Mouse (Mus musculus): ENCODE measurements around the gene Cers6. TPM values are rescaled to one million over a fixed set of nuclear protein-coding genes. Genes with fewer than 3 reads are reported as not detected.

The Cers6 gene
- polyA plus RNA-seq, 1 experiment: 21.1 TPM

- DNase-seq: no peak
- H3K4me3 ChIP-seq (ENCODE audit: control insufficient read depth, insufficient read depth, low read length): no peak overlapping the region
- H3K4me1 ChIP-seq (replicated peaks; ENCODE audit: control insufficient read depth, insufficient read depth, low read length): peaks cover 28% of the 10 kb centered on the region
- TF ChIP-seq POLR2A (IDR thresholded peaks at IDR 0.05; ENCODE audit: control insufficient read depth, extremely low read depth, insufficient read depth, low read length, poor library complexity): no peak
- no peak for TF ChIP-seq CTCF (IDR thresholded peaks at IDR 0.05; ENCODE audit: borderline replicate concordance, control insufficient read depth, extremely low read depth, insufficient read depth, low read length, poor library complexity)
- no peaks in the 10 kb centered on the region for H3K36me3 ChIP-seq (ENCODE audit: control insufficient read depth, insufficient read depth, low read length)
- H3K27me3 ChIP-seq (ENCODE audit: control insufficient read depth, insufficient read depth, low read length): no peaks in the 10 kb centered on the region
- WGBS: 99% methylated on average over 3 of the region's 3 CpGs
- no peak overlapping the region for H3K27ac ChIP-seq (ENCODE audit: control insufficient read depth, insufficient read depth, low read length)
These were observed 76.6 kb downstream of the Cers6 start for GRCm38 (mm10) chr2:68937833-68938232.

- DNase-seq: no peak
- Histone ChIP-seq H3K4me3 (ENCODE audit: control insufficient read depth, insufficient read depth, low read length) (no peak overlapping the region), H3K36me3 (ENCODE audit: control insufficient read depth, insufficient read depth, low read length) (no peaks in the 10 kb centered on the region), H3K27ac (ENCODE audit: control insufficient read depth, insufficient read depth, low read length) (no peak overlapping the region), H3K27me3 (ENCODE audit: control insufficient read depth, insufficient read depth, low read length) (no peaks in the 10 kb centered on the region), H3K4me1 (replicated peaks; ENCODE audit: control insufficient read depth, insufficient read depth, low read length) (no peaks in the 10 kb centered on the region)
- TF ChIP-seq POLR2A (IDR thresholded peaks at IDR 0.05; ENCODE audit: control insufficient read depth, extremely low read depth, insufficient read depth, low read length, poor library complexity) (no peak), CTCF (IDR thresholded peaks at IDR 0.05; ENCODE audit: borderline replicate concordance, control insufficient read depth, extremely low read depth, insufficient read depth, low read length, poor library complexity) (no peak)
- WGBS: 74% methylated on average over 2 of the region's 2 CpGs
These were observed 83.7 kb downstream of the Cers6 start for GRCm38 (mm10) chr2:68944898-68945297.

GRCm38 (mm10) chr2:68945976-68946375 lies 84.7 kb downstream of the Cers6 start:
- TF ChIP-seq POLR2A (IDR thresholded peaks at IDR 0.05; ENCODE audit: control insufficient read depth, extremely low read depth, insufficient read depth, low read length, poor library complexity) (no peak), CTCF (IDR thresholded peaks at IDR 0.05; ENCODE audit: borderline replicate concordance, control insufficient read depth, extremely low read depth, insufficient read depth, low read length, poor library complexity) (no peak)
- Histone ChIP-seq H3K27ac (ENCODE audit: control insufficient read depth, insufficient read depth, low read length) (no peak overlapping the region), H3K4me1 (replicated peaks; ENCODE audit: control insufficient read depth, insufficient read depth, low read length) (no peaks in the 10 kb centered on the region), H3K27me3 (ENCODE audit: control insufficient read depth, insufficient read depth, low read length) (no peaks in the 10 kb centered on the region), H3K36me3 (ENCODE audit: control insufficient read depth, insufficient read depth, low read length) (no peaks in the 10 kb centered on the region), H3K4me3 (ENCODE audit: control insufficient read depth, insufficient read depth, low read length) (no peak overlapping the region)
- DNase-seq: no peak
- 93% methylated on average over 2 of the region's 2 CpGs for WGBS

- 96% methylated on average over 5 of the region's 5 CpGs for WGBS
- H3K27ac ChIP-seq (ENCODE audit: control insufficient read depth, insufficient read depth, low read length): no peak overlapping the region
- no peak for DNase-seq
- no peaks in the 10 kb centered on the region for H3K27me3 ChIP-seq (ENCODE audit: control insufficient read depth, insufficient read depth, low read length)
- no peaks in the 10 kb centered on the region for H3K36me3 ChIP-seq (ENCODE audit: control insufficient read depth, insufficient read depth, low read length)
- no peak for TF ChIP-seq CTCF (IDR thresholded peaks at IDR 0.05; ENCODE audit: borderline replicate concordance, control insufficient read depth, extremely low read depth, insufficient read depth, low read length, poor library complexity)
- TF ChIP-seq POLR2A (IDR thresholded peaks at IDR 0.05; ENCODE audit: control insufficient read depth, extremely low read depth, insufficient read depth, low read length, poor library complexity): no peak
- H3K4me3 ChIP-seq (ENCODE audit: control insufficient read depth, insufficient read depth, low read length): no peak overlapping the region
- H3K4me1 ChIP-seq (replicated peaks; ENCODE audit: control insufficient read depth, insufficient read depth, low read length): no peaks in the 10 kb centered on the region; the same call in 1 of the 2 replicates
These were observed 85.6 kb downstream of the Cers6 start for GRCm38 (mm10) chr2:68946819-68947218.

GRCm38 (mm10) chr2:68949137-68949536 lies 87.9 kb downstream of the Cers6 start:
- WGBS: 91% methylated on average over 2 of the region's 2 CpGs

GRCm38 (mm10) chr2:68949728-68950127 lies 88.5 kb downstream of the Cers6 start:
- 98% methylated on average over 5 of the region's 5 CpGs for WGBS
- H3K36me3 ChIP-seq (ENCODE audit: control insufficient read depth, insufficient read depth, low read length): no peaks in the 10 kb centered on the region
- H3K4me3 ChIP-seq (ENCODE audit: control insufficient read depth, insufficient read depth, low read length): no peak overlapping the region
- no peak overlapping the region for H3K27ac ChIP-seq (ENCODE audit: control insufficient read depth, insufficient read depth, low read length)
- TF ChIP-seq CTCF (IDR thresholded peaks at IDR 0.05; ENCODE audit: borderline replicate concordance, control insufficient read depth, extremely low read depth, insufficient read depth, low read length, poor library complexity) (no peak), POLR2A (IDR thresholded peaks at IDR 0.05; ENCODE audit: control insufficient read depth, extremely low read depth, insufficient read depth, low read length, poor library complexity) (no peak)
- no peaks in the 10 kb centered on the region for H3K27me3 ChIP-seq (ENCODE audit: control insufficient read depth, insufficient read depth, low read length)
- DNase-seq: no peak
- H3K4me1 ChIP-seq (replicated peaks; ENCODE audit: control insufficient read depth, insufficient read depth, low read length): no peaks in the 10 kb centered on the region; the same call in 1 of the 2 replicates

More at GRCm38 (mm10) chr2:68949137-68949536, 87.9 kb downstream of the Cers6 start:
- Histone ChIP-seq H3K4me1 (replicated peaks; ENCODE audit: control insufficient read depth, insufficient read depth, low read length) (no peaks in the 10 kb centered on the region; the same call in 1 of the 2 replicates), H3K36me3 (ENCODE audit: control insufficient read depth, insufficient read depth, low read length) (no peaks in the 10 kb centered on the region), H3K27ac (ENCODE audit: control insufficient read depth, insufficient read depth, low read length) (no peak overlapping the region), H3K27me3 (ENCODE audit: control insufficient read depth, insufficient read depth, low read length) (no peaks in the 10 kb centered on the region), H3K4me3 (ENCODE audit: control insufficient read depth, insufficient read depth, low read length) (no peak overlapping the region)
- TF ChIP-seq POLR2A (IDR thresholded peaks at IDR 0.05; ENCODE audit: control insufficient read depth, extremely low read depth, insufficient read depth, low read length, poor library complexity) (no peak), CTCF (IDR thresholded peaks at IDR 0.05; ENCODE audit: borderline replicate concordance, control insufficient read depth, extremely low read depth, insufficient read depth, low read length, poor library complexity) (no peak)
- DNase-seq: no peak

GRCm38 (mm10) chr2:68951706-68952105 lies 90.5 kb downstream of the Cers6 start:
- 86% methylated on average over 3 of the region's 3 CpGs for WGBS
- H3K27me3 ChIP-seq (ENCODE audit: control insufficient read depth, insufficient read depth, low read length): no peaks in the 10 kb centered on the region
- H3K27ac ChIP-seq (ENCODE audit: control insufficient read depth, insufficient read depth, low read length): no peak overlapping the region
- TF ChIP-seq CTCF (IDR thresholded peaks at IDR 0.05; ENCODE audit: borderline replicate concordance, control insufficient read depth, extremely low read depth, insufficient read depth, low read length, poor library complexity) (no peak), POLR2A (IDR thresholded peaks at IDR 0.05; ENCODE audit: control insufficient read depth, extremely low read depth, insufficient read depth, low read length, poor library complexity) (no peak)
- H3K36me3 ChIP-seq (ENCODE audit: control insufficient read depth, insufficient read depth, low read length): no peaks in the 10 kb centered on the region
- DNase-seq: no peak
- H3K4me1 ChIP-seq (replicated peaks; ENCODE audit: control insufficient read depth, insufficient read depth, low read length): peaks cover under 1% of the 10 kb centered on the region
- no peak overlapping the region for H3K4me3 ChIP-seq (ENCODE audit: control insufficient read depth, insufficient read depth, low read length)
